Mouse (Mus musculus) ES-Bruce4 (cell line): ENCODE results near the gene Tmem245.

Experiments used
- CTCF ChIP-seq: IDR thresholded peaks from one replicate; pipeline ENCODE4 v1.8.1; 2011; ENCODE audit warnings: low read depth, low read length
- POLR2A ChIP-seq: IDR thresholded peaks from one replicate; pipeline ENCODE4 v1.8.1; 2011; ENCODE audit warnings: low read length; ENCODE audit not compliant: insufficient read depth

GRCm38 (mm10) chr4:56840297-56840696, 106.9 kb downstream of the Tmem245 start:
- TF ChIP-seq CTCF (no peak), POLR2A (no peak)
